Mouse (Mus musculus) heart, adult 8-10 months (tissue): ENCODE data around the gene Mef2c. TPM values are rescaled to one million over a fixed set of nuclear protein-coding genes. Genes with fewer than 3 reads are reported as not detected.

Source experiments
- DNase-seq: peaks from one replicate; pipeline ENCODE4 v3.0.0; 2022; ENCODE audit warnings: low spot score
- total RNA-seq, 4 experiments: library from RNA; stranded (reverse); gene quantifications; 2 replicates each; pipeline ENCODE4 v1.2.4; 2022

The Mef2c gene
- total RNA-seq: 10 to 100 TPM; 55.8 to 86.8 (median 66.9) TPM

DNA sequence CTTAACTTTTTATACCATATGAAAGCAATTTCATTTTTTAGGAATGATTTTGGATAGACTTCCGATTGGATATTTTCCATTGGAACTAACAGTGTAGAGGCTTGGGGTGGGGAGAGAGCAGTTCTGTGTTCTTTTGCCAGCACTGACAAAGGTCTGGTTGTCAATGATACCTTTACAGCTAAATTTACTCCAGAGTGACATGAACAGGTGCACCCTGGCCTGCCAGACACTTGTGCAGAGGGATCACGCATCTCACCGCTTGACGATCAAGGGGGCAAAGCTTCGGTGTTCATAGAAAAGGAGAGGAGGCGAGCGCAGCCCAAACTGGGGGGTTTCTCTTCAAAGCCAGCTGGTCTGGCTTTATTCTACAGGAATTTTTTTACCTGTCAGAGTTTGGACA is at the start of gene Mef2c:
TSS of gene Mef2c (plus strand) at position 116 of the 400 bp plus-strand sequence.
- DNase-seq: no peak

- DNase-seq: no peak
Measured at GRCm38 (mm10) chr13:83458729-83459128, 45.1 kb upstream of the Mef2c start.

- no peak for DNase-seq
Measured at GRCm38 (mm10) chr13:83459600-83459999, 44.2 kb upstream of the Mef2c start.

GRCm38 (mm10) chr13:83460620-83461019 is 43.2 kb upstream of the Mef2c start:
- no peak for DNase-seq

- DNase-seq: no peak
Measured at GRCm38 (mm10) chr13:83461556-83461955, 42.3 kb upstream of the Mef2c start.

DNA sequence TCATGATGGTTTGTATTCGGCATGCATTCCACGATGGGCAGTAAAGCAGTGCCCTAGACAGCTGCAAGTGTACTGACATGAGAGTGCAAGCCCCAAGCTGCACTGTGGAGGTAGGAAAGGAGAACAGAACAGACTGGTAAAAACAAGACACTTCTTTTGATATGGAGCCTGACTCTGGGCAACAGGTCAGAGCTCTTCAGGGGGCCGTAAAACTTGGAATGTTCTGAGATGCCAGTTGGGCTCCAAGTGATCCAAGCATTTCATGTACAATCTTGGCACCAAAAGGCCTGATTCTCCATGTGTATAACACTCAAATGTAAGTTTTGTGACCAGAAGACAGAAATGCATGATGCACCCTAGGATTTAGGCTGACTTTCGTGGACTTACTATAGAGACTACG is 37.1 kb upstream of the Mef2c start:
- no peak for DNase-seq

- DNase-seq: no peak
Measured at GRCm38 (mm10) chr13:83468794-83469193, 35.0 kb upstream of the Mef2c start.

- DNase-seq: no peak
Measured at GRCm38 (mm10) chr13:83473755-83474154, 30.1 kb upstream of the Mef2c start.

- no peak for DNase-seq
Measured at GRCm38 (mm10) chr13:83480388-83480787, 23.4 kb upstream of the Mef2c start.

GRCm38 (mm10) chr13:83481310-83481709 is 22.5 kb upstream of the Mef2c start:
- no peak for DNase-seq

DNA sequence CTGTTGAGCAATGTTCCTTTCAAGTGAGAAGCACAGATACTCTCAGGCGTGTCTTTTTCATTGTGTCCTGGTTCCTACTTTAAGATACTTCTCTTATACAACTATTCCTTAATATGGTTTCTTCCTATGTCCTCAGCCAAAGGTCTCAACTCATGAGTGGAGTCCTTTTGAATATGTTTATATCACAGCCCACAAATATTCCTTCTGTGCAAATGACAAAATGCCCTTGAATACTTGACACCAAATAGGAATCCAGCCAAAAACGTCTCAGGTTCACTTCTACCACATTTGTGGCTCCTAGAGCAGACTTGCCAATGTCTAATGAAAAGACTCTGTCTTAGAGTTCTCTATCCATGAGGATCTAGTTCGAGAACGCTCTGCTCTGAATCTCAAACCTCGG is 21.7 kb upstream of the Mef2c start:
- no peak for DNase-seq

- no peak for DNase-seq
Measured at GRCm38 (mm10) chr13:83484215-83484614, 19.6 kb upstream of the Mef2c start.

GRCm38 (mm10) chr13:83484721-83485369 is 19.0 kb upstream of the Mef2c start:
- no peak for DNase-seq

DNA sequence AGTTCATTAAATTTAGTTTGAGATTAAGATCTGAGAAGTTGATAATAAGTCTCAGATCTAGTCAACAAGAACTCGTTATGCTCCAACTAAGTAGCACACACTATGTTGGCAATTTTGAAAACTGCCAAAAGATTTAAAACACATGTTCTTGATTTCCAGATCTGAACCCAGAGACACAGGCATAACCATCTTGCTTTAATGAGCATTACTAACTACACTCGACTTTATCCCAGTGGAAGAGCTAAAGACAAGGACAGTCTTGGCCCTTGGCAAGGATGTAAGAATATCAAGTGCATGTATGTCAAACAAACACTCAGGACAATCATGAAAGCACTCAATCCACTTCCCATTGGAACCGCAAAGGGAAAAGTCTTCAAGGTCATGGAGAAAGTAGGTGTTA is 11.8 kb upstream of the Mef2c start:
- no peak for DNase-seq

GRCm38 (mm10) chr13:83497708-83498107 is 6.1 kb upstream of the Mef2c start:
- DNase-seq: no peak

- no peak for DNase-seq
Measured at GRCm38 (mm10) chr13:83499526-83499925, 4.3 kb upstream of the Mef2c start.

- no peak for DNase-seq
Measured at GRCm38 (mm10) chr13:83507687-83508086, 3.9 kb downstream of the Mef2c start.

DNA sequence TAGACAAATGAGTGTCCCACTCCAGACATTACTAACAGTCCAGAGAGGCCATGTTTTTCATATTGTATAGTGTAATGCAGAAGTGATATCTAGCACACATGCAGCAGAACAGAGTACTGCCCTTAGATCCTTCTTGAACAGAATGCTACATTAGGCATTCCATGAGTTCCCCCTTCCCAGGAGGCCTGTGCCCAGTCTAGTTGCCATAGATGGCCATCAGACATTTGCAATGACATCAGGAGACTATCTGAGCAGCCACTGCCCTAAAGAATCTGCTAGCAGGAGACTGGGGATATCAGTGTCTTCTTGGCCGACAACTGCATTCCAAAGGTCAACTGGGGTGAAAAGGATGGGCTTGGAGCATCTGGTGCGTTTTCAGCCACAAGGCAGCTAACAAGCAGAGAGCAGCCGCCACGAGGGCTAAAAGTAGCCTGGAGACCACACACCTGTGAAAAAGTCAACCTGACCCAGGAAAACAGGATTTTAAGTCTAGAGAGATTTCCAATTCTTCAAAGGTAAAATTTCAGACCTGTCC is 11.2 kb downstream of the Mef2c start:
- DNase-seq: no peak

DNA sequence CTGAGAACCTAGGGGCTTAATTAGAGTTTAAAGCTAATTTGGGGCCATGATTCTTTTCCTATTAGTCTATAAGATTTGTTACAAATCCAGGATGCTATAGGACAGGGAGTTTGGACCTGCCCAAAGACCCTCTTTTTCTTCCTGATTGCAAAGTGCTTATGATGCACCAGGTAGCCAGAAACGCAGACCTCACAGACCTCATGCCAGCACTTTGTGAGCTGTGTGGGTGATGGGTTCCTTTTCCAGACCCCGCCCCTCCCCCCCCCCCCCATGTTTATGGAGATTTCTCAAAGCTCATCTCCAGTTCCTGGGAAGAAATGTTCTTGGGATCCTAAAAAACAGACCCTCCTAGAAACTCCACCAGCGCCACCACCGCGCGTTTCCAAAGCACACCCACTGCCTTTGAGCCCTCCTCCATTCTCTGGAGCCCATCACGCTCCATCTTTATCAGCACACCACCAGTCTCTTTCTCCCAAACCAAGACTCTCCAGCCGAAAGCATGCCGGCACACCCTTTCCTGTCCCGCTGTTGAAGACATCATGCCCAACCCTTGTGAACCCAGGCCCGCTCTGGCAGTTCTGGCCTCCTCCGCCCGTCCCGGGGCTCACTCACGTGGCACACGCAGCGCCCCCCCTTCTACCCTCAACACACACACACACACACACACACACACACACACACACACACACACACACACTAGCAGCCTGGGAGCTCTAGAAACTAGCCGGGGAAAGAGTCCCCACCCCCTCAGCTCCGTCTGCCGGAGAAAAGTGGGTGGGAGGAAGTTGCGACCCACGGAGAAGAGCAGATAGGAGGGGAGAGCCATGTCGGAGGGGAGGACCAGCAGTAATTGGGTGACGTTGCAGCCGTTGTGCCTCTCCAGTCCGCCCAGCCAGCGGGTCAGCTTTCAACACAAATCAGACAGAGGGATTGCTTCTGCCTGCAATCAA is 14.1 kb downstream of the Mef2c start:
- peak; percentile 66 for DNase-seq

DNA sequence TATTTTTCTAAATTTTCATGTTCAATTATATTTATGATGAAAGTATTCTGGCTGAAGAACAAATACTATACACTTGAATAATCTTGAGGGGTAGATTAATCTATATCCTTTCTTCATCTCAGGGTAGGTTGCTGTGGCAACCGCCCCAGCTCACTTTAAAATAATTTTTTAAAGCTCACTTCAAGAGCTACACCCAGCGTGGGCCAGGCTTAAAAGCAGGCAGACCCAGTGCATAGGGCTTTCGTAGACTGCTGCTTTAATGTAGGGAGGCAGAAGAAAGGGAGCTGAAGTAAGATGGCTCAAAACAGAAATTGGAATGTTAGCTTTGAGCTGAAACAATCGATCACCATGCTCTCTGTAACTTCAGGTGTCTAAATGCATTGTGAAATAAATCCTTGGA is 17.0 kb downstream of the Mef2c start:
- no peak for DNase-seq

GRCm38 (mm10) chr13:83523232-83523969 is 19.6 kb downstream of the Mef2c start:
- peak; percentile 75 for DNase-seq
